In the genomic region with DNA sequence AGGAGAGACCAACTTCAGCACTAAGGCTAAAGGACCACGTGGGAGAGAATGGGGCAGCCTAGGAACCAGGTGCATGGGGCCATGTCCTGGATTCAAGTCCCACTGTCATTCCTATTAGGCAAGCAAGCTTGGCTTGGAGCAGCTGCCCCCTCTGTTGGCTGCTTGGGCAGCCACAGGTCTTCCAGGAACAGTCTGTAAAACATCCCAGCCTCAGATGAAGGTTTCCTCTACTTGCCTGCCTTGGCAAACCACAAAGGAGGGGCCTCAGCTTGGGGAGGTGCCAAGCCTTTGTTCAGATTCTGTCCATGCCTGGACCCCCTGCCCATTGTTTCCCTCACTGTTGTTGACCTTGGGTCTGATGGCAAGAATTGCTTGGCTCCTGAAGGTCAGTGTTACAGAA, we compare ENCODE assay signal across 15 mouse cellular contexts. TPM values are rescaled to one million over a fixed set of nuclear protein-coding genes. Genes with fewer than 3 reads are reported as not detected.
DNase-seq lines count a peak whose midpoint lies in the region; ATAC-seq and TF ChIP-seq lines count a peak whose summit lies in the region.
"Had no signal": no experiment of that assay in that cellular context is flagged by ENCODE, and none has a peak within 500 bp of the region (broad histone marks: within the 10 kb centered on the region; RNA-seq: fewer than 3 reads in every experiment).

No protein-coding gene starts in this region.

- H3K9ac ChIP-seq in intestine, postnatal 0 days (ENCODE audit: low read depth, low read length) = no peak overlapping the region
- H3K9ac ChIP-seq in forebrain, embryonic 15.5 days (replicated peaks) = no peak overlapping the region
- H3K9ac ChIP-seq: hindbrain, embryonic 14.5 days had no signal

- H3K4me2 ChIP-seq in intestine, postnatal 0 days (replicated peaks; ENCODE audit: low read depth) = peak overlapping the region; percentile 43; the same call in 1 of the 2 replicates
- no peak overlapping the region for H3K4me2 ChIP-seq in forebrain, embryonic 15.5 days (replicated peaks)
- H3K4me2 ChIP-seq: hindbrain, embryonic 14.5 days had no signal

- no peak for TF ChIP-seq POLR2A in lung, adult 2 months (IDR thresholded peaks at IDR 0.05; ENCODE audit: borderline replicate concordance, extremely low read depth, low read depth, low read length)

- peak; percentile 45 for TF ChIP-seq CTCF in lung, adult 2 months (IDR thresholded peaks at IDR 0.05; ENCODE audit: insufficient read depth, low read length)
- peak; percentile 65 for TF ChIP-seq CTCF in intestine, postnatal 0 days (IDR thresholded peaks at IDR 0.05; ENCODE audit: low read depth)

- peaks cover 34% of the 10 kb centered on the region for H3K4me1 ChIP-seq in lung, adult 2 months (ENCODE audit: control insufficient read depth, insufficient read depth, low read length)
- H3K4me1 ChIP-seq in intestine, postnatal 0 days (replicated peaks; ENCODE audit: control insufficient read depth, insufficient read depth, low read length) = peaks cover 21% of the 10 kb centered on the region
- H3K4me1 ChIP-seq in forebrain, embryonic 15.5 days = no peaks in the 10 kb centered on the region

- ATAC-seq in erythroblast, adult 5-6 weeks (replicated peaks; ENCODE audit: low FRiP score, poor library complexity, severe bottlenecking) = peak; percentile 37
- ATAC-seq in intestine, postnatal 0 days = peak; percentile 26; the same call in 1 of the 2 replicates
- no peak for ATAC-seq in forebrain, embryonic 15.5 days (replicated peaks)
- ATAC-seq: forebrain, embryonic 16.5 days had no signal

- WGBS in lung, adult 2 months = 53% methylated on average over 1 of the region's 1 CpGs
- 29% methylated on average over 1 of the region's 1 CpGs for WGBS in intestine, postnatal 0 days
- 50% methylated on average over 1 of the region's 1 CpGs for WGBS in forebrain, embryonic 15.5 days

- H3K9me3 ChIP-seq in intestine, postnatal 0 days (ENCODE audit: control insufficient read depth) = no peaks in the 10 kb centered on the region
- no peaks in the 10 kb centered on the region for H3K9me3 ChIP-seq in forebrain, embryonic 15.5 days

- H3K36me3 ChIP-seq in intestine, postnatal 0 days (ENCODE audit: control insufficient read depth, insufficient read depth) = no peaks in the 10 kb centered on the region
- H3K36me3 ChIP-seq in forebrain, embryonic 15.5 days = no peaks in the 10 kb centered on the region

- no peaks in the 10 kb centered on the region for H3K27me3 ChIP-seq in intestine, postnatal 0 days (replicated peaks; ENCODE audit: control insufficient read depth, insufficient read depth, low read length)
- no peaks in the 10 kb centered on the region for H3K27me3 ChIP-seq in forebrain, embryonic 15.5 days

- H3K4me3 ChIP-seq in lung, adult 2 months (replicated peaks; ENCODE audit: extremely low read depth, low read depth, low read length) = no peak overlapping the region
- no peak overlapping the region for H3K4me3 ChIP-seq in intestine, postnatal 0 days (ENCODE audit: low read depth, low read length)
- H3K4me3 ChIP-seq in forebrain, embryonic 15.5 days = no peak overlapping the region

- no peak for DNase-seq in lung, adult 2 months
- DNase-seq in lung, postnatal 25 days (ENCODE audit: low spot score) = no peak
- DNase-seq in lung, postnatal 4 days = peak; percentile 68 to 78
- no peak for DNase-seq in right cerebral cortex, postnatal 4 days
- DNase-seq in layer of hippocampus, adult 8-10 months (ENCODE audit: low spot score in 2 of 2) = no peak
- DNase-seq: cerebellum, postnatal 14 days had no signal

- H3K27ac ChIP-seq in intestine, postnatal 0 days (ENCODE audit: low read depth, low read length) = peak overlapping the region; percentile 46; the same call in 1 of the 2 replicates
- no peak overlapping the region for H3K27ac ChIP-seq in forebrain, embryonic 15.5 days (replicated peaks)
- H3K27ac ChIP-seq: hindbrain, embryonic 14.5 days; macrophage had no signal

RNA-seq across cellular contexts. Expression of a gene that starts 11.4 kb away (rescaled TPM):
- 1,047 and 1,116 TPM in 2 replicates for polyA plus RNA-seq in lung, adult 2 months (2012; rRNA removed)
- total RNA-seq in erythroblast, adult 5-6 weeks (2015; ENCODE audit: low replicate concordance) = 183 and 231 TPM in 2 replicates
- total RNA-seq in erythroblast, adult 5-6 weeks (2017; ENCODE audit: low replicate concordance) = 447 and 529 TPM in 2 replicates
- 19.0 and 20.4 TPM in 2 replicates for polyA plus RNA-seq in intestine, postnatal 0 days (2015; fragmentation: Nextera tagmentation; extraction: Ambion mirVana)
- 1 to 10 TPM in 2 of 4 experiments, under 1 TPM in 2; 0.19 to 1.3 (median 0.85) TPM for total RNA-seq in layer of hippocampus, adult 8-10 months (2022)
- polyA plus RNA-seq in forebrain, embryonic 15.5 days (2015; fragmentation: Nextera tagmentation; extraction: Ambion mirVana) = 5.8 and 12.2 TPM in 2 replicates
- total RNA-seq: monocyte, adult 5-6 weeks had no signal
- polyA plus RNA-seq: macrophage had no signal

RNA-seq across cellular contexts. Expression of a gene that starts 51.3 kb away (rescaled TPM):
- polyA plus RNA-seq in lung, adult 2 months (2012; rRNA removed) = not detected in 2 replicates
- 0.63 TPM in 1 of 2 replicates, not detected in the other for total RNA-seq in erythroblast, adult 5-6 weeks (2015; ENCODE audit: low replicate concordance)
- 0.28 TPM in 1 of 2 replicates, not detected in the other for total RNA-seq in erythroblast, adult 5-6 weeks (2017; ENCODE audit: low replicate concordance)
- 0.17 TPM in 1 of 2 replicates, not detected in the other for polyA plus RNA-seq in intestine, postnatal 0 days (2015; fragmentation: Nextera tagmentation; extraction: Ambion mirVana)
- not detected for total RNA-seq in layer of hippocampus, adult 8-10 months (2022)
- polyA plus RNA-seq in forebrain, embryonic 15.5 days (2015; fragmentation: Nextera tagmentation; extraction: Ambion mirVana) = not detected in 2 replicates
- total RNA-seq: left cerebral cortex, postnatal 10 days; monocyte, adult 5-6 weeks had no signal
- polyA plus RNA-seq: embryonic facial prominence, embryonic 11.5 days; forebrain, embryonic 16.5 days; hindbrain, embryonic 14.5 days; macrophage had no signal

Comparison
In these comparisons a context has a peak if more than half of its experiments do, and no peak if none do; other contexts are left out.
1. DNase-seq: peak in lung, postnatal 4 days (2 of 2); none in lung, adult 2 months (single experiment), lung, postnatal 25 days (single experiment), right cerebral cortex, postnatal 4 days (single experiment) and layer of hippocampus, adult 8-10 months (0 of 2).
2. RNA of a gene that starts 11.4 kb away (polyA plus RNA-seq): 1,047 to 1,116 TPM in lung, adult 2 months; 19.0 to 20.4 TPM in intestine, postnatal 0 days and 5.8 to 12.2 TPM in forebrain, embryonic 15.5 days; every median in the first group is over 10 times any median in the second.